Mouse (Mus musculus) kidney, embryonic 14.5 days (tissue): Measurements from ENCODE around the gene Pcyox1. TPM values are rescaled to one million over a fixed set of nuclear protein-coding genes. Genes with fewer than 3 reads are reported as not detected.
A peak's percentile ranks its signal among the peaks of the same experiment; 100 is the strongest.
"Not testable (repeated sequence)": the region's sequence is repeated elsewhere in the genome, so short reads cannot be mapped to it uniquely, and the experiment has no call there.

ENCODE experiments used
- ATAC-seq: fragments of 200-750 bp; cut with Nextera tagmentation; 2 replicates; pipeline ENCODE4 v1.8.0; 2017; ENCODE audit warnings: moderate number of reproducible peaks, mild to moderate bottlenecking, moderate TSS enrichment, moderate library complexity; ENCODE audit not compliant: low FRiP score, low TSS enrichment
- H3K27ac ChIP-seq: fragments of 300-500 bp; sonication (generic); 2 replicates; pipeline ENCODE4 v1.5.1; 2014; ENCODE audit warnings: low read depth, mild to moderate bottlenecking, low read length, moderate library complexity, mixed read lengths
- H3K27me3 ChIP-seq: fragments of 300-500 bp; sonication (generic); 2 replicates; pipeline ENCODE4 v1.6.1; 2014; ENCODE audit warnings: mild to moderate bottlenecking, low read length; ENCODE audit not compliant: control insufficient read depth, insufficient read depth
- H3K36me3 ChIP-seq: fragments of 300-500 bp; sonication (generic); 2 replicates; pipeline ENCODE4 v1.6.1; 2014; ENCODE audit warnings: low read length, mixed read lengths; ENCODE audit not compliant: control insufficient read depth, insufficient read depth
- H3K4me1 ChIP-seq: fragments of 300-500 bp; sonication (generic); 2 replicates; pipeline ENCODE4 v1.6.1; 2014; ENCODE audit warnings: low read length, mixed read lengths; ENCODE audit not compliant: control insufficient read depth, insufficient read depth
- H3K4me2 ChIP-seq: fragments of 300-500 bp; sonication (generic); replicated peaks from 2 replicates; pipeline ENCODE4 v1.6.1; 2014; ENCODE audit warnings: low read depth, mild to moderate bottlenecking, low read length
- H3K4me3 ChIP-seq: fragments of 300-500 bp; sonication (generic); 2 replicates; pipeline ENCODE4 v1.5.1; 2014; ENCODE audit warnings: mild to moderate bottlenecking, low read length
- H3K9ac ChIP-seq: fragments of 300-500 bp; sonication (generic); 2 replicates; pipeline ENCODE4 v1.6.1; 2014; ENCODE audit warnings: low read depth, mild to moderate bottlenecking, low read length, moderate library complexity
- H3K9me3 ChIP-seq: fragments of 300-500 bp; sonication (generic); 2 replicates; pipeline ENCODE4 v1.6.1; 2016; ENCODE audit warnings: low read length; ENCODE audit not compliant: control insufficient read depth
- WGBS: fragments of 180-500 bp; shearing (Covaris S2); extraction: QIAGEN DNeasy Blood & Tissue Kit; methylation state at CpG from one replicate; pipeline ENCODE4 v1.1.7; 2014; 5-methylcytosine and 5-hydroxymethylcytosine counted together
- polyA plus RNA-seq: library from polyadenylated mRNA; unstranded; fragments of >200 nt; fragmentation: Nextera tagmentation; extraction: Ambion mirVana; gene quantifications from 2 replicates; pipeline ENCODE4 v1.2.1, GENCODE M21; 2014

Gene Pcyox1
- polyA plus RNA-seq, 1 experiment from 2014 or later: 96.4 TPM

- H3K36me3 ChIP-seq: peaks cover 49% of the 10 kb centered on the region
- WGBS: 100% methylated on average over 1 of the region's 1 CpGs
- peaks cover 15% of the 10 kb centered on the region for H3K4me1 ChIP-seq
- H3K27me3 ChIP-seq: no peaks in the 10 kb centered on the region
- no peaks in the 10 kb centered on the region for H3K9me3 ChIP-seq
- no peak overlapping the region for H3K4me2 ChIP-seq
- no peak overlapping the region for H3K9ac ChIP-seq
- ATAC-seq: no peak
- H3K27ac ChIP-seq: no peak overlapping the region
- no peak overlapping the region for H3K4me3 ChIP-seq
Measured at GRCm38 (mm10) chr6:86393187-86393586, 3.8 kb downstream of the Pcyox1 start.

DNA sequence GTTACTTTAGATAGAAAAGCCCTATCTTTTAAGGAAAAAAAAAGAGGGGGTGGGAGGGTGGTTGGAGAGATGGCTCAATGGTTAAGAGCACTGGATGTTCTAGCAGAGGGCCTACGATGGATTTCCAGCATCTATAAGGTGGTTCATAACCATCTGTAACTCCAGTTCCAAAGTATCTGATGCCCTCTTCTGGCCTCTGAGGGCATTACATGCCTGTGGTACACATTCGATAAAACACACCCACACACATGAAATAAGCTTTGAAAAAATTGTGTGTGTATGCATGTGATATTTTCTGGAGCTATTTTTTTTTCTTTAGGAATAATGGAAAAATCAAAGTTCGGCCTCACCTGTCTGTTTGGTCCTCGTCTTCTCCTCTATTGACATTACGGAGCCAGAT is 5.6 kb downstream of the Pcyox1 start:
- Histone ChIP-seq H3K36me3 (peaks cover 62% of the 10 kb centered on the region), H3K4me3 (no peak overlapping the region), H3K9me3 (no peaks in the 10 kb centered on the region), H3K9ac (no peak overlapping the region), H3K27ac (no peak overlapping the region), H3K27me3 (no peaks in the 10 kb centered on the region), H3K4me2 (no peak overlapping the region), H3K4me1 (peaks cover 15% of the 10 kb centered on the region)
- ATAC-seq: no peak
- over 99% methylated on average over 5 of the region's 5 CpGs for WGBS

GRCm38 (mm10) chr6:86388461-86388860 is 8.5 kb downstream of the Pcyox1 start:
- Histone ChIP-seq H3K4me3 (no peak overlapping the region), H3K4me1 (no peaks in the 10 kb centered on the region), H3K4me2 (no peak overlapping the region), H3K27ac (no peak overlapping the region; the same call in 1 of the 2 replicates), H3K9me3 (no peaks in the 10 kb centered on the region), H3K9ac (no peak overlapping the region), H3K36me3 (peaks cover 60% of the 10 kb centered on the region), H3K27me3 (no peaks in the 10 kb centered on the region)
- WGBS: 80% methylated on average over 18 of the region's 18 CpGs
- ATAC-seq: no peak

- H3K9ac ChIP-seq: no peak overlapping the region
- H3K27me3 ChIP-seq: no peaks in the 10 kb centered on the region
- H3K9me3 ChIP-seq: no peaks in the 10 kb centered on the region
- H3K4me3 ChIP-seq: no peak overlapping the region
- peaks cover 58% of the 10 kb centered on the region for H3K36me3 ChIP-seq
- 40% methylated on average over 12 of the region's 12 CpGs for WGBS
- H3K27ac ChIP-seq: no peak overlapping the region; the same call in 1 of the 2 replicates
- H3K4me1 ChIP-seq: no peaks in the 10 kb centered on the region
- no peak overlapping the region; the same call in 1 of the 2 replicates for H3K4me2 ChIP-seq
- ATAC-seq: peak; percentile 88
Measured at GRCm38 (mm10) chr6:86387313-86387712, 9.6 kb downstream of the Pcyox1 start.

DNA sequence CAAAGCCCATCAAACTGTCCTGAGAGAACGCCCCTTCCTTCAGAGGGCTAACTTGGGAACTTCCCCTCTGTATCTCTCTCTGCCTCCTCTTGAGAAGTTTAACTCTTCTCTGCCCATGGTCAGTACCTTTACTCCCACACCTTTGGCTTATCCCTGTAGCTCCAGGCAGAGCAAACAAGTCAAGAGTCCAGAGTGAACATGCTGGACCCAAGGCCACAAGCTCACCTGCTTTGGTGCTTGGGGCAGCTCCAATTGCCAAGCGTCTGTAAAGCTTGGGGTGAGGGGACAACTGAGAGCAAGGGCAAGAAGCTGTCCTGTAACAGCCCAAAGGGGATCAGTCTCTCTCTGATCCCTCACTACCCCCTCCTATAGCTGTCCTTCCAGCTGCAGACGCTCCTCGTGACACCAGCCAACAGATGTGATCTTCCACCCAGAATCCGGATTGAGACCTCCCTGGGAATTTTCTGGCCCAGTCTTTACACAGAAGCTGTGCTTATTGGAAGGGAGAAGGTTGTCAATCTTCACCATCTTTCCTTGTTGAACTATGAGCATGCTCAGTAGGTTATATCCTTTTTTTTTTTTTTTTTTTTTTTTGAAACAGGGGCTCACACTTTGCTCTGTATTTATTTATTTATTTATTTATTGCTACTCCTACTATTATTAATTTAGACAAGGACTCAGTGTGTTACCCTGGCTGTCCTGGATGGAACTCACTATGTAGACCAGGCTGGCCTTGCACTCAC is 11.4 kb downstream of the Pcyox1 start:
- no peaks in the 10 kb centered on the region for H3K27me3 ChIP-seq
- H3K9me3 ChIP-seq: no peaks in the 10 kb centered on the region
- H3K4me2 ChIP-seq: no peak overlapping the region
- H3K4me3 ChIP-seq: no peak overlapping the region
- no peak for ATAC-seq
- H3K9ac ChIP-seq: no peak overlapping the region
- H3K27ac ChIP-seq: no peak overlapping the region
- 79% methylated on average over 5 of the region's 5 CpGs for WGBS
- peaks cover 41% of the 10 kb centered on the region for H3K36me3 ChIP-seq
- H3K4me1 ChIP-seq: no peaks in the 10 kb centered on the region

DNA sequence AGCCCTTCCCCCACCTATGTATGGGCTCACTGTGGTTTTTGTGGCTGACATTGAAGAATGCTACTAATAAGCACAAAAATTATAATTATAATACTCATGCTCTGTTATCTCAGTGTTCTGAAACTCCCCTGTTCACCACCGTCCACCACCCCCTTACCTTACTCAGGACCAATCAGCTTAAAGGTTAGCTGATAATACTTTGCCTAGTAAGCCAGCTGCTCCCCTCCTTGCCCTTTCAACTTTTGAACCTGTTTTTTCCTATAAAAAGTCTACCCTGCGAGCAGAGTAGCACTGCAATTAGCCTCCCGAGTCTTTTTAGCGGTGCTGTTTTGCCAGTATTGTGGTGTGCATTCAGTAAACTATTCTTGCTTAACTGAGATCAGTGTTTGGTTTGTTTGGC is 12.3 kb downstream of the Pcyox1 start:
- Histone ChIP-seq H3K9me3 (no peaks in the 10 kb centered on the region), H3K36me3 (peaks cover 35% of the 10 kb centered on the region), H3K27ac (no peak overlapping the region), H3K4me2 (no peak overlapping the region), H3K9ac (no peak overlapping the region), H3K27me3 (no peaks in the 10 kb centered on the region), H3K4me1 (no peaks in the 10 kb centered on the region), H3K4me3 (no peak overlapping the region)
- no peak for ATAC-seq
- 66% methylated on average over 4 of the region's 4 CpGs for whole genome bisulfite sequencing

- Histone ChIP-seq H3K27me3 (no peaks in the 10 kb centered on the region), H3K36me3 (peaks cover 36% of the 10 kb centered on the region), H3K4me2 (no peak overlapping the region), H3K9ac (no peak overlapping the region), H3K4me1 (no peaks in the 10 kb centered on the region), H3K27ac (no peak overlapping the region), H3K4me3 (no peak overlapping the region), H3K9me3 (no peaks in the 10 kb centered on the region)
- ATAC-seq: no peak
- WGBS: 42% methylated on average over 16 of the region's 16 CpGs
Measured at GRCm38 (mm10) chr6:86383370-86383769, 13.6 kb downstream of the Pcyox1 start.

GRCm38 (mm10) chr6:86382551-86382950 is 14.4 kb downstream of the Pcyox1 start:
- Histone ChIP-seq H3K4me3 (no peak overlapping the region), H3K4me1 (no peaks in the 10 kb centered on the region), H3K36me3 (peaks cover 38% of the 10 kb centered on the region), H3K27ac (no peak overlapping the region), H3K4me2 (no peak overlapping the region), H3K27me3 (no peaks in the 10 kb centered on the region), H3K9ac (no peak overlapping the region), H3K9me3 (no peaks in the 10 kb centered on the region)
- ATAC-seq: no peak

- H3K36me3 ChIP-seq: peaks cover 40% of the 10 kb centered on the region
Measured at GRCm38 (mm10) chr6:86380112-86380511, 16.8 kb downstream of the Pcyox1 start.

More at GRCm38 (mm10) chr6:86380112-86380511, 16.8 kb downstream of the Pcyox1 start:
- H3K27ac ChIP-seq, H3K9me3 ChIP-seq, H3K4me2 ChIP-seq, H3K4me3 ChIP-seq, ATAC-seq, H3K27me3 ChIP-seq, H3K9ac ChIP-seq, H3K4me1 ChIP-seq: not testable (repeated sequence)
- WGBS: 86% methylated on average over 5 of the region's 8 CpGs
